Mouse (Mus musculus) bone marrow, adult 2 months (tissue): Measurements from ENCODE around the gene Psenen. TPM values are rescaled to one million over a fixed set of nuclear protein-coding genes. Genes with fewer than 3 reads are reported as not detected.

Experiments
- H3K27ac ChIP-seq: fragments of 200-500 bp; 2 replicates; pipeline ENCODE4 v1.5.1; 2012; ENCODE audit warnings: low read depth, mild to moderate bottlenecking, control low read depth, inconsistent platforms, low read length; ENCODE audit not compliant: control insufficient read depth, poor library complexity, insufficient read depth
- H3K4me1 ChIP-seq: fragments of 200-500 bp; 2 replicates; pipeline ENCODE4 v1.6.1; 2011; ENCODE audit warnings: low read length; ENCODE audit not compliant: control insufficient read depth, insufficient read depth
- H3K4me3 ChIP-seq: fragments of 200-500 bp; replicated peaks from 2 replicates; pipeline ENCODE3; 2011; ENCODE audit warnings: mild to moderate bottlenecking, low read depth, low read length, control low read depth; ENCODE audit not compliant: control insufficient read depth
- CTCF ChIP-seq: fragments of 200-500 bp; IDR thresholded peaks from 2 replicates; pipeline ENCODE4 v1.5.1; 2011; ENCODE audit warnings: low read length, control low read depth; ENCODE audit not compliant: control insufficient read depth, insufficient read depth
- POLR2A ChIP-seq: fragments of 200-500 bp; IDR thresholded peaks from 2 replicates; pipeline ENCODE4 v1.6.1; 2011; ENCODE audit warnings: low read depth, mild to moderate bottlenecking, control low read depth, low read length, borderline replicate concordance; ENCODE audit not compliant: control insufficient read depth
- WGBS: fragments of 180-500 bp; shearing (Covaris S2); methylation state at CpG from one replicate; pipeline ENCODE4 v1.1.7; 2018; 5-methylcytosine and 5-hydroxymethylcytosine counted together
- polyA plus RNA-seq: library from polyadenylated mRNA; stranded (reverse); fragments of >200 nt; gene quantifications from 2 replicates; pipeline ENCODE4 v1.2.4, GENCODE M21; 2011; ENCODE audit warnings: low replicate concordance; ENCODE audit not compliant: missing spikeins, insufficient read depth, insufficient read length

Gene Psenen
- polyA plus RNA-seq, 1 experiment: 98.9 TPM

- no peak for TF ChIP-seq POLR2A
- TF ChIP-seq CTCF: no peak
- Histone ChIP-seq H3K4me1 (no peaks in the 10 kb centered on the region; the same call in 1 of the 2 replicates), H3K27ac (no peak overlapping the region), H3K4me3 (no peak overlapping the region)
- 65% methylated on average over 7 of the region's 7 CpGs for WGBS
Observed at GRCm38 (mm10) chr7:30600651-30601050, 37.2 kb upstream of the Psenen start.

- no peak overlapping the region for H3K4me3 ChIP-seq
- H3K4me1 ChIP-seq: no peaks in the 10 kb centered on the region; the same call in 1 of the 2 replicates
- H3K27ac ChIP-seq: no peak overlapping the region
- 5% methylated on average over 16 of the region's 16 CpGs for WGBS
- no peak for TF ChIP-seq POLR2A
- no peak for TF ChIP-seq CTCF
Observed at GRCm38 (mm10) chr7:30599933-30600353, 36.5 kb upstream of the Psenen start.

GRCm38 (mm10) chr7:30598786-30599185, 35.4 kb upstream of the Psenen start, which contains the start of gene Zbtb32:
Zbtb32 (minus strand) TSS chr7:30598909.
- Histone ChIP-seq H3K4me3 (no peak within 1 kb of the TSS), H3K4me1 (peaks cover 2% of the 10 kb centered on the region; the same call in 1 of the 2 replicates), H3K27ac (no peak within 1 kb of the TSS)
- TF ChIP-seq POLR2A (no peak), CTCF (no peak)
- 91% methylated on average over 12 of the region's 12 CpGs for WGBS

- 83% methylated on average over 5 of the region's 5 CpGs for WGBS
Observed at GRCm38 (mm10) chr7:30596811-30597210, 33.4 kb upstream of the Psenen start.

GRCm38 (mm10) chr7:30596093-30596492, 32.7 kb upstream of the Psenen start:
- H3K4me1 ChIP-seq: peaks cover 3% of the 10 kb centered on the region; the same call in 1 of the 2 replicates
- no peak overlapping the region for H3K27ac ChIP-seq
- TF ChIP-seq POLR2A (no peak), CTCF (no peak)
- H3K4me3 ChIP-seq: no peak overlapping the region
- WGBS: 74% methylated on average over 5 of the region's 5 CpGs

More at GRCm38 (mm10) chr7:30596811-30597210, 33.4 kb upstream of the Psenen start:
- H3K4me3 ChIP-seq: no peak overlapping the region
- H3K4me1 ChIP-seq: peaks cover 3% of the 10 kb centered on the region; the same call in 1 of the 2 replicates
- no peak overlapping the region for H3K27ac ChIP-seq
- TF ChIP-seq CTCF: no peak
- no peak for TF ChIP-seq POLR2A

GRCm38 (mm10) chr7:30594510-30595024, 31.1 kb upstream of the Psenen start:
- 39% methylated on average over 4 of the region's 4 CpGs for WGBS
- TF ChIP-seq POLR2A (no peak), CTCF (no peak)
- Histone ChIP-seq H3K4me1 (peaks cover 3% of the 10 kb centered on the region; the same call in 1 of the 2 replicates), H3K4me3 (no peak overlapping the region), H3K27ac (no peak overlapping the region)

- no peak overlapping the region for H3K27ac ChIP-seq
- no peak for TF ChIP-seq CTCF
- WGBS: 64% methylated on average over 10 of the region's 10 CpGs
- peaks cover 3% of the 10 kb centered on the region; the same call in 1 of the 2 replicates for H3K4me1 ChIP-seq
- no peak overlapping the region for H3K4me3 ChIP-seq
Observed at GRCm38 (mm10) chr7:30593579-30594509, 30.4 kb upstream of the Psenen start.

GRCm38 (mm10) chr7:30592772-30593423, 29.5 kb upstream of the Psenen start:
- WGBS: 50% methylated on average over 5 of the region's 5 CpGs
- peaks cover 3% of the 10 kb centered on the region; the same call in 1 of the 2 replicates for H3K4me1 ChIP-seq
- TF ChIP-seq CTCF: no peak
- no peak for TF ChIP-seq POLR2A
- H3K4me3 ChIP-seq: no peak overlapping the region
- H3K27ac ChIP-seq: no peak overlapping the region; the same call in 1 of the 2 replicates
